Mouse (Mus musculus) neural tube, embryonic 12.5 days (tissue): ENCODE measurements at regions not wholly inside any gene's neighbourhood (a gene's known extent, or its start where the extent isn't known, plus 50 kb on each side); places are given as distances from the start of the nearest gene placed in this dataset.

ENCODE experiments used
- ATAC-seq: fragments of 200-750 bp; cut with Nextera tagmentation; 2 replicates; pipeline ENCODE4 v1.8.0; 2017; ENCODE audit warnings: low read depth, mild to moderate bottlenecking, moderate TSS enrichment, moderate library complexity; ENCODE audit not compliant: low FRiP score
- H3K27ac ChIP-seq: fragments of 300-500 bp; sonication (generic); 2 replicates; pipeline ENCODE4 v1.5.1; 2016
- H3K27me3 ChIP-seq: fragments of 300-500 bp; sonication (generic); replicated peaks from 2 replicates; pipeline ENCODE4 v1.6.1; 2016; ENCODE audit warnings: mild to moderate bottlenecking
- H3K36me3 ChIP-seq: fragments of 300-500 bp; sonication (generic); 2 replicates; pipeline ENCODE4 v1.6.1; 2016; ENCODE audit warnings: mild to moderate bottlenecking
- H3K4me1 ChIP-seq: fragments of 300-500 bp; sonication (generic); 2 replicates; pipeline ENCODE4 v1.6.1; 2016
- H3K4me2 ChIP-seq: fragments of 300-500 bp; sonication (generic); replicated peaks from 2 replicates; pipeline ENCODE4 v1.6.1; 2016; ENCODE audit warnings: mild to moderate bottlenecking
- H3K4me3 ChIP-seq: fragments of 300-500 bp; sonication (generic); 2 replicates; pipeline ENCODE4 v1.5.1; 2016
- H3K9ac ChIP-seq: fragments of 300-500 bp; sonication (generic); 2 replicates; pipeline ENCODE4 v1.6.1; 2016; ENCODE audit warnings: mild to moderate bottlenecking
- H3K9me3 ChIP-seq: fragments of 300-500 bp; sonication (generic); 2 replicates; pipeline ENCODE4 v1.6.1; 2016; ENCODE audit warnings: mild to moderate bottlenecking
- WGBS: fragments of 180-500 bp; shearing (Covaris S2); methylation state at CpG from one replicate; pipeline ENCODE4 v1.1.7; 2016; 5-methylcytosine and 5-hydroxymethylcytosine counted together

DNA sequence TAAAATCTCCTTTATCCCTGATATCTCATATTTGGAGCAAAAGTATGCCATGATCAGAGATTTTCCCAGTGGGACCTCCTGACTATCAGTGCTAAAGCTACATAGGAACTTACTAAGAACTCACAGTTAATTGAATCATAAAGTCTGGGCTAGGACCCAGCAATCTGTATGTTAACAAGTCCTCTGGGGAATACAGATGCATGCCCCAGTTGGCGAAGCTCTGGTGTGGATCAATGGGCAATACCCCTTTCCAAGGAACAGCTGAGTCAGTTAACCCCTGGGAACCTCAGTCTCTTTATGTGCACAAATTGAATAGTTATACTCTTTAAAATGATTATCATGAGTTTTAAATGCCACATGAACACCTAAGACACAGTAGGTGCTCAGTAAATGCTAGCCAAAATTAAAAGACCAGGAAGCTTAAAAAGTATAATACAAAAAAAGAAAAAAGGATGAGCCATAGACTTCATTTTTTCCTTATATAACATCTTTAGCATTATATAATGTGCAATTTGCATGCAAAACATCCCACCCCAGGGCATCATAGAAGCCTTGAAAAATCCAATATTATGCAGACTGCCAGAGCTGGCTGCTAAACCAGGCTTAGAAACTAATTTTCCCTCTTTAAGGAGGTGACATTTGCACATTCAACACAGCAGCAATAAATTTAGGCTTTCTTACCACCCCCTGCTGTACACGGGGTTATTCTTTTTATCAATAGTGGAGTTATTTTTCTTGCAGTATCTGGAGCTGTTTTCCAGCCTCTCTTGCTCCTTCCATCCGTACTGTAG lies 202.7 kb downstream of the Gm16223 start:
- no peak overlapping the region for H3K4me3 ChIP-seq
- no peaks in the 10 kb centered on the region for H3K4me1 ChIP-seq
- WGBS: 52% methylated on average over 3 of the region's 3 CpGs
- H3K9me3 ChIP-seq: no peaks in the 10 kb centered on the region
- peak; percentile 84 for ATAC-seq
- no peaks in the 10 kb centered on the region for H3K27me3 ChIP-seq
- no peak overlapping the region for H3K4me2 ChIP-seq
- H3K9ac ChIP-seq: no peak overlapping the region
- H3K27ac ChIP-seq: no peak overlapping the region
- no peaks in the 10 kb centered on the region for H3K36me3 ChIP-seq

DNA sequence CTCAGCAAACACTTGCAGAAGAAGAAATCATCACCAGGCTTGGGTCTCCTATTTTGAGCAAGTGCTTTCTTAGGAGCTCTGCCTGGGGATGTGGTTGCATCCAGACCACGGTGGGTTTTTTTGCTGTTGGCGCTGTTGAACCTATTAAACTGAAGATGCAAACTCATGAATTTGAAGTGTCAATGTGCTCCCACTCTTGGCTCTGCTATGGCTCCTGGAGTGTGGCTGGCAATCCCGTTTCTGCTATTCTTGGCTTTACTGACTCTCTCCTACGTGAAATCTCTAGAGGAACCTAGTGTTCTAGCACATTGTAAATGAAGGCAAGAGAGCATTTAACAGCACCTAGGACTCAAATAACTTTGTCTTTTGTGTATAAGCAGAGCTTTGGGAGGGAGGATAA lies 204.2 kb downstream of the Gm16223 start:
- Histone ChIP-seq H3K4me1 (no peaks in the 10 kb centered on the region), H3K27me3 (no peaks in the 10 kb centered on the region), H3K4me3 (no peak overlapping the region), H3K9me3 (no peaks in the 10 kb centered on the region), H3K4me2 (no peak overlapping the region), H3K9ac (no peak overlapping the region), H3K27ac (no peak overlapping the region), H3K36me3 (no peaks in the 10 kb centered on the region)
- WGBS: 91% methylated on average over 4 of the region's 4 CpGs
- no peak for ATAC-seq

DNA sequence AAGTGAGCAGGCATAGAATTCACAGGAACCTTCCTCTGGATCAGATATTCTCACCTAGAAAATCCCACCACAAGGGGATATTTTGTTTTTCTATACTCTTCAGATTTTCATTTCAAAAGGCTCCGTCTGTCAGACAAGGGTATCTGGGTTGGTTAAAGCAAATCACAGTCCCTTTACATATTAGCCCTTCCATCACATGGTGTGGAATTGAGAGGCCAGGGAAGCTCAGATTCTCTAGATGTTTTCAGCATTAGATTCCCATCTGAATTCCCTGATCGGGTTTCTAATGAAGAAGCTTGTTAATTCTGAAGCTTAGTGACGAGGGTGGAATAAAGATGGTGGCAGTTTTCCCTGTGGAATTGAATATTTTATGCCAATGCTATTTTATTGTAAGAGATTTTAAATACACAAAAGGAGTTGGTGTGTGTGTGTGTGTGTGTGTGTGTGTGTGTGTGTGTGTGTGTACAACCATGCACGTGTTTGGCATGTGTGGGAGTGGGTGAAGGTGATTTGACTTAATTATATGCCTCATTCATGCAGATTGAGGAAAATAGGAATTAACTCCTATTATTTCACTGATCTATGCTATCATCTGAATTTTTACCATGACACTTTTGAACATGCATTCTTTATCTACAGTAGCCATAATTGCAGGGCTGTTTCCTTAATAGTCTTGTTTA lies 211.0 kb downstream of the Gm16223 start:
- no peak overlapping the region for H3K4me2 ChIP-seq
- H3K9me3 ChIP-seq: no peaks in the 10 kb centered on the region
- ATAC-seq: no peak
- H3K27me3 ChIP-seq: no peaks in the 10 kb centered on the region
- no peak overlapping the region for H3K27ac ChIP-seq
- H3K36me3 ChIP-seq: no peaks in the 10 kb centered on the region
- H3K9ac ChIP-seq: no peak overlapping the region
- no peak overlapping the region for H3K4me3 ChIP-seq
- WGBS: 77% methylated on average over 4 of the region's 4 CpGs
- no peaks in the 10 kb centered on the region for H3K4me1 ChIP-seq
